Mouse (Mus musculus) limb, embryonic 14.5 days (tissue): Measurements from ENCODE around the gene Tekt5. TPM values are rescaled to one million over a fixed set of nuclear protein-coding genes. Genes with fewer than 3 reads are reported as not detected.

Source experiments
- ATAC-seq: fragments of 200-750 bp; cut with Nextera tagmentation; 2 replicates; pipeline ENCODE4 v1.8.0; 2017; ENCODE audit warnings: low read depth, moderate number of reproducible peaks, moderate TSS enrichment; ENCODE audit not compliant: low FRiP score
- DNase-seq: peaks from one replicate; pipeline ENCODE4 v3.0.0-alpha.2; 2015; ENCODE audit warnings: low spot score
- H3K27ac ChIP-seq: fragments of 300-500 bp; sonication (generic); replicated peaks from 2 replicates; pipeline ENCODE4 v1.5.1; 2014; ENCODE audit warnings: low read depth, mild to moderate bottlenecking, low read length, moderate library complexity, mixed read lengths
- H3K27me3 ChIP-seq: fragments of 300-500 bp; sonication (generic); 2 replicates; pipeline ENCODE4 v1.6.1; 2014; ENCODE audit warnings: low read length, mixed read lengths; ENCODE audit not compliant: control insufficient read depth, insufficient read depth
- H3K36me3 ChIP-seq: fragments of 300-500 bp; sonication (generic); 2 replicates; pipeline ENCODE4 v1.6.1; 2014; ENCODE audit warnings: mild to moderate bottlenecking, low read length, moderate library complexity, mixed read lengths; ENCODE audit not compliant: control insufficient read depth, insufficient read depth
- H3K4me1 ChIP-seq: fragments of 300-500 bp; sonication (generic); 2 replicates; pipeline ENCODE4 v1.6.1; 2014; ENCODE audit warnings: antibody characterized with exemption, low read length, mixed read lengths; ENCODE audit not compliant: control insufficient read depth, insufficient read depth
- H3K4me2 ChIP-seq: fragments of 300-500 bp; sonication (generic); replicated peaks from 2 replicates; pipeline ENCODE4 v1.6.1; 2014; ENCODE audit warnings: low read depth, mild to moderate bottlenecking, low read length, moderate library complexity; ENCODE audit not compliant: severe bottlenecking
- H3K4me3 ChIP-seq: fragments of 300-500 bp; sonication (generic); replicated peaks from 2 replicates; pipeline ENCODE4 v1.5.1; 2014; ENCODE audit warnings: low read length
- H3K9ac ChIP-seq: fragments of 300-500 bp; sonication (generic); 2 replicates; pipeline ENCODE4 v1.6.1; 2014; ENCODE audit warnings: mild to moderate bottlenecking, low read depth, low read length, moderate library complexity; ENCODE audit not compliant: severe bottlenecking
- H3K9me3 ChIP-seq: fragments of 300-500 bp; sonication (generic); 2 replicates; pipeline ENCODE4 v1.6.1; 2016; ENCODE audit warnings: low read length; ENCODE audit not compliant: control insufficient read depth
- POLR2A ChIP-seq: fragments of 200-500 bp; IDR thresholded peaks from 2 replicates; pipeline ENCODE4 v1.8.0; 2012; ENCODE audit warnings: inconsistent platforms, mild to moderate bottlenecking, moderate library complexity, borderline replicate concordance; ENCODE audit not compliant: insufficient read depth, insufficient read length; ENCODE audit errors: extremely low read depth
- WGBS: fragments of 180-500 bp; shearing (Covaris S2); extraction: QIAGEN DNeasy Blood & Tissue Kit; methylation state at CpG from one replicate; pipeline ENCODE4 v1.1.7; 2014; 5-methylcytosine and 5-hydroxymethylcytosine counted together
- polyA plus RNA-seq, 2 experiments: library from polyadenylated mRNA; depleted of rRNA in 1 of 2; stranded (reverse) in 1 of 2; unstranded in 1 of 2; fragments of >200 nt; fragmentation: Nextera tagmentation in 1 of 2; extraction: Ambion mirVana in 1 of 2; gene quantifications; 2 replicates each; pipeline versions ENCODE4 v1.2.1 to v1.2.3; 2012 to 2014

Tekt5 gene
- polyA plus RNA-seq, 2 experiments, result 1.4 to 2.0 TPM

- WGBS, result 83% methylated on average over 7 of the region's 7 CpGs
- Histone ChIP-seq H3K9me3 (no peaks in the 10 kb centered on the region), H3K9ac (no peak overlapping the region), H3K4me2 (no peak overlapping the region), H3K27me3 (no peaks in the 10 kb centered on the region), H3K4me1 (0 out of 2 replicates have a peak, but pooled peaks cover 3% of the 10 kb centered on the region), H3K27ac (no peak overlapping the region), H3K4me3 (no peak overlapping the region), H3K36me3 (no peaks in the 10 kb centered on the region)
- DNase-seq (no peak), ATAC-seq (no peak)
- TF ChIP-seq POLR2A, result no peak
Observed at GRCm38 (mm10) chr16:10347551-10347950, 47.7 kb downstream of the Tekt5 start.

GRCm38 (mm10) chr16:10341110-10341509 lies 54.2 kb downstream of the Tekt5 start:
- ATAC-seq, result no peak
- no peak for DNase-seq
- no peaks in the 10 kb centered on the region for H3K36me3 ChIP-seq
- WGBS, result 60% methylated on average over 4 of the region's 4 CpGs
- H3K4me3 ChIP-seq, result no peak overlapping the region
- no peaks in the 10 kb centered on the region for H3K9me3 ChIP-seq
- no peak for TF ChIP-seq POLR2A
- H3K4me2 ChIP-seq, result no peak overlapping the region
- H3K27me3 ChIP-seq, result no peaks in the 10 kb centered on the region
- no peaks in the 10 kb centered on the region for H3K4me1 ChIP-seq
- no peak overlapping the region for H3K9ac ChIP-seq
- H3K27ac ChIP-seq, result no peak overlapping the region

- Histone ChIP-seq H3K4me3 (no peak overlapping the region), H3K4me2 (no peak overlapping the region), H3K27me3 (no peaks in the 10 kb centered on the region), H3K9ac (no peak overlapping the region), H3K9me3 (no peaks in the 10 kb centered on the region), H3K4me1 (no peaks in the 10 kb centered on the region), H3K27ac (no peak overlapping the region), H3K36me3 (no peaks in the 10 kb centered on the region)
- no peak for TF ChIP-seq POLR2A
- DNase-seq, result no peak
- no peak for ATAC-seq
- 95% methylated on average over 10 of the region's 10 CpGs for WGBS
Observed at GRCm38 (mm10) chr16:10339930-10340329, 55.4 kb downstream of the Tekt5 start.

GRCm38 (mm10) chr16:10338601-10339000 lies 56.7 kb downstream of the Tekt5 start:
- Histone ChIP-seq H3K27ac (no peak overlapping the region), H3K4me2 (no peak overlapping the region), H3K36me3 (no peaks in the 10 kb centered on the region), H3K9ac (no peak overlapping the region), H3K9me3 (no peaks in the 10 kb centered on the region), H3K4me1 (no peaks in the 10 kb centered on the region), H3K4me3 (no peak overlapping the region), H3K27me3 (no peaks in the 10 kb centered on the region)
- 94% methylated on average over 5 of the region's 5 CpGs for WGBS
- DNase-seq (no peak), ATAC-seq (no peak)
- no peak for TF ChIP-seq POLR2A

- Histone ChIP-seq H3K36me3 (no peaks in the 10 kb centered on the region), H3K27me3 (no peaks in the 10 kb centered on the region), H3K4me1 (no peaks in the 10 kb centered on the region), H3K9ac (no peak overlapping the region), H3K27ac (no peak overlapping the region), H3K9me3 (no peaks in the 10 kb centered on the region), H3K4me2 (no peak overlapping the region), H3K4me3 (no peak overlapping the region)
- no peak for DNase-seq
- no peak for ATAC-seq
- TF ChIP-seq POLR2A, result no peak
- WGBS, result 72% methylated on average over 13 of the region's 13 CpGs
Observed at GRCm38 (mm10) chr16:10337422-10338197, 57.7 kb downstream of the Tekt5 start.
